Mouse (Mus musculus) neural tube, postnatal 0 days (tissue): ENCODE results near the gene Gm21541. TPM values are rescaled to one million over a fixed set of nuclear protein-coding genes. Genes with fewer than 3 reads are reported as not detected.

ENCODE experiments used
- polyA plus RNA-seq: library from polyadenylated mRNA; unstranded; fragments of >200 nt; fragmentation: Nextera tagmentation; extraction: Ambion mirVana; gene quantifications from 2 replicates; pipeline ENCODE4 v1.2.1, GENCODE M21; 2015

Gm21541 gene
- polyA plus RNA-seq, result not detected in 2 replicates

DNA sequence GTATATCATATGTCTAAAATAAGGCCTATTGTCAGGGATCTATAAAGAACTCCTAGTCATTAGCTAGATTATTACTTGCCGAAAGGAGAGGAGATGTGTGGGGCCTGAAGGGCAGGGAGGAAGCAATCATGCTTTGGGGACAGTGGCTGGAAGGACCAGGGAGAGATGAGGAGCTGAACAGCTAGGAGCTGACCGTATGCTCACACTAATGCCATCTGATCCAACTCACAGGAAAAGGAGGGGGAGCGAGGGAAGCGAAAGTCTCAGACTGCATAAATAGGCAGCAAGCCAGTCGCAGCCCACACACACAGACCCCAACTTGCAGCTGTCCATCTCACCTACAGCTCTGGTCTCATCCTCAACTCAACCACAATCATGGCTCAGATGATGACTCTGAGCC is at the start of gene Gm21541:
Gm21541 (plus strand) TSS at position 301 of the 400 bp plus-strand sequence.

DNA sequence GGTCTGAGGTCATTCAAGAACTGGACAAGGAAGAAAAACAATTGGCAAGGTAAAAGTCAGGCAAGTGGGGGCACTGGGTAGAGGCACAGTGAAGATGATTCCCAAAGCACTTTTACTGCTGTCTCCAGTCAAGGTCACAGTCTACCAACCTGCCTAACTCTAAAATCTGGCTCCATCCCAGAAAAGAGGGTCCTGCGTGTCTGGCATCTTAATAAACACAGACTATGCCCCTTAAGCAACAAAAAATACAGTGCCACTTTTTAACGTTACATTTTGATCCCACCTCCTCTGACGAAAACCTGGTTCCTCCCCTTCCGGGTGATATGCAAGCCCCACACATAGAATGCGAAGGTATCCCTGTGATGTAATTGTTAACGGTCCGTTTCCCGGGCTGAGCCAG is 37.9 kb downstream of the Gm21541 start, which contains the start of gene Gm20878:
Gm20878 (plus strand) TSS at position 301 of the 400 bp plus-strand sequence.

Other genes starting within 250 kb of the Gm21541 start
- gene Cntfr, start 206.5 kb upstream of the Gm21541 start, polyA plus RNA-seq, result 20.0 and 21.0 TPM in 2 replicates
- gene Il11ra1, start 203.6 kb upstream of the Gm21541 start, polyA plus RNA-seq, result 48.2 and 49.9 TPM in 2 replicates
- 56.4 and 57.5 TPM in 2 replicates for gene Rpp25l, start 190.1 kb upstream of the Gm21541 start, polyA plus RNA-seq
- 315 and 319 TPM in 2 replicates for gene Dctn3, start 180.4 kb upstream of the Gm21541 start, polyA plus RNA-seq
- 0.95 and 0.98 TPM in 2 replicates for gene Arid3c, start 172.5 kb upstream of the Gm21541 start, polyA plus RNA-seq
- gene Galt, start 148.4 kb upstream of the Gm21541 start, polyA plus RNA-seq, result 58.6 and 61.9 TPM in 2 replicates
- 94.3 and 108 TPM in 2 replicates for gene Sigmar1, start 147.5 kb upstream of the Gm21541 start, polyA plus RNA-seq
- gene Ccl27a, start 129.4 kb upstream of the Gm21541 start, polyA plus RNA-seq, result 269 and 276 TPM in 2 replicates
- gene Gm20878, start 38.0 kb downstream of the Gm21541 start, polyA plus RNA-seq, result 7.9 and 8.3 TPM in 2 replicates
- gene Fam205a4, start 62.4 kb downstream of the Gm21541 start, polyA plus RNA-seq, result 1.3 and 1.6 TPM in 2 replicates
- gene Gm21093, start 131.1 kb downstream of the Gm21541 start, polyA plus RNA-seq, result 0.44 and 0.85 TPM in 2 replicates
- not detected in 2 replicates for gene Gm3893, start 187.6 kb downstream of the Gm21541 start, polyA plus RNA-seq
- gene Gm13304, start 211.2 kb downstream of the Gm21541 start, polyA plus RNA-seq, result not detected in 2 replicates
- 4.6 and 5.1 TPM in 2 replicates for gene Gm13306, start 249.8 kb downstream of the Gm21541 start, polyA plus RNA-seq